Mouse (Mus musculus): Measurements from ENCODE around the gene Tap2.

- no peak for TF ChIP-seq CTCF (IDR thresholded peaks at IDR 0.05; ENCODE audit: low read depth)
- no peak for TF ChIP-seq EP300 (IDR thresholded peaks at IDR 0.05; ENCODE audit: low read depth)
Observed at GRCm38 (mm10) chr17:34192852-34193251, 10.5 kb upstream of the Tap2 start.

All from heart, postnatal 0 days (tissue).